Mouse (Mus musculus): ENCODE measurements around the gene Shisa8. TPM values are rescaled to one million over a fixed set of nuclear protein-coding genes. Genes with fewer than 3 reads are reported as not detected.

Shisa8 gene
- polyA plus RNA-seq, 1 experiment: not detected

GRCm38 (mm10) chr15:82197937-82198336 is 14.7 kb downstream of the Shisa8 start:
- no peak for TF ChIP-seq GATA1 (IDR thresholded peaks at IDR 0.05; ENCODE audit: low read length)

- TF ChIP-seq GATA1 (IDR thresholded peaks at IDR 0.05; ENCODE audit: low read length): no peak
These were observed 15.3 kb downstream of the Shisa8 start for GRCm38 (mm10) chr15:82197246-82197750.

- TF ChIP-seq GATA1 (IDR thresholded peaks at IDR 0.05; ENCODE audit: low read length): no peak
These were observed 16.3 kb downstream of the Shisa8 start for GRCm38 (mm10) chr15:82196300-82196699.

GRCm38 (mm10) chr15:82192617-82193016 is 20.0 kb downstream of the Shisa8 start:
- TF ChIP-seq GATA1 (IDR thresholded peaks at IDR 0.05; ENCODE audit: low read length): no peak

- no peak for TF ChIP-seq GATA1 (IDR thresholded peaks at IDR 0.05; ENCODE audit: low read length)
These were observed 24.0 kb downstream of the Shisa8 start for GRCm38 (mm10) chr15:82188481-82189240.

GRCm38 (mm10) chr15:82187924-82188323 is 24.7 kb downstream of the Shisa8 start:
- no peak for TF ChIP-seq GATA1 (IDR thresholded peaks at IDR 0.05; ENCODE audit: low read length)

- TF ChIP-seq GATA1 (IDR thresholded peaks at IDR 0.05; ENCODE audit: low read length): no peak
These were observed 25.2 kb downstream of the Shisa8 start for GRCm38 (mm10) chr15:82187401-82187800.

- TF ChIP-seq GATA1 (IDR thresholded peaks at IDR 0.05; ENCODE audit: low read length): no peak
These were observed 25.7 kb downstream of the Shisa8 start for GRCm38 (mm10) chr15:82186931-82187330.

GRCm38 (mm10) chr15:82186131-82186530 is 26.5 kb downstream of the Shisa8 start:
- TF ChIP-seq GATA1 (IDR thresholded peaks at IDR 0.05; ENCODE audit: low read length): peak; percentile 81

- no peak for TF ChIP-seq GATA1 (IDR thresholded peaks at IDR 0.05; ENCODE audit: low read length)
These were observed 27.4 kb downstream of the Shisa8 start for GRCm38 (mm10) chr15:82185062-82185783.

- TF ChIP-seq GATA1 (IDR thresholded peaks at IDR 0.05; ENCODE audit: low read length): no peak
These were observed 28.0 kb downstream of the Shisa8 start for GRCm38 (mm10) chr15:82184656-82185055.

GRCm38 (mm10) chr15:82184183-82184582 is 28.4 kb downstream of the Shisa8 start:
- no peak for TF ChIP-seq GATA1 (IDR thresholded peaks at IDR 0.05; ENCODE audit: low read length)

GRCm38 (mm10) chr15:82183596-82183995 is 29.0 kb downstream of the Shisa8 start:
- no peak for TF ChIP-seq GATA1 (IDR thresholded peaks at IDR 0.05; ENCODE audit: low read length)

GRCm38 (mm10) chr15:82182311-82182710 is 30.3 kb downstream of the Shisa8 start:
- no peak for TF ChIP-seq GATA1 (IDR thresholded peaks at IDR 0.05; ENCODE audit: low read length)

GRCm38 (mm10) chr15:82181131-82181530 is 31.5 kb downstream of the Shisa8 start:
- TF ChIP-seq GATA1 (IDR thresholded peaks at IDR 0.05; ENCODE audit: low read length): no peak

GRCm38 (mm10) chr15:82177743-82178290 is 34.8 kb downstream of the Shisa8 start:
- TF ChIP-seq GATA1 (IDR thresholded peaks at IDR 0.05; ENCODE audit: low read length): no peak
